Mouse (Mus musculus) kidney, adult 11 months (tissue): ENCODE results near the gene Baiap2l2.
"Not testable (repeated sequence)": the region's sequence is repeated elsewhere in the genome, so short reads cannot be mapped to it uniquely, and the experiment has no call there.

ENCODE experiments used
- DNase-seq: peaks from one replicate; pipeline ENCODE4 v3.0.0; 2022

Baiap2l2 gene

DNA sequence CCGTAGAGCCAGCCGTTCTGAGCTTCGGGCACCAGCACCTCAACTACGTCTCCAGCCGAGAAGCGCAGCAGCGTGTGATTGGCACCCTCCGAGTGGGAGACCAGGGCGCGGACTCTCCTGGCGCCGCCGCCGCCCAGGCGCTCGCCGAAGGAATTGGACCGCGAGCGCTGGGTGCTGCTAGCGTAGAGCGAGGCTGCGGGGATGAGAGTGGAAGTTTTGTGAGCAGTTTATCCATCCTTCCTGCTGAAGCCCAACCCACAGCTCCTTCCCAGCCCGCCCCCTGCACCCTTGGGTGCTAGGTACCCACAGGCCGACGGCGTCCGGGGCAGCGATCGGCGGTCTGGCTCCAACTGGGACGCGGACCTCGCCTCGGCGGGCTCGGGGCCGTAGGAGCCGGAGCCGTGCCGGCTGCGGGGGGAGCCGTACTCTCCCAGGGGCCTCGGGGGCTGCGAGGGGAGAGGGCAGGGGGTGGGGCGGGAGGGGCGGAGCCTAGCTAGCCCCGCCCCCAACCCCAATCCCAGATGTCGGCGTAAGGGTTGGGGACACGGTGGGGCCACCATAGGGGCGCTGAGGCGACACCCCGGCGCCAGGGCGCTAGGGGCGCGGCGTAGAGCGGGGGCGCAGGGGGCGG is 24.1 kb downstream of the Baiap2l2 start:
- DNase-seq, result no peak

DNA sequence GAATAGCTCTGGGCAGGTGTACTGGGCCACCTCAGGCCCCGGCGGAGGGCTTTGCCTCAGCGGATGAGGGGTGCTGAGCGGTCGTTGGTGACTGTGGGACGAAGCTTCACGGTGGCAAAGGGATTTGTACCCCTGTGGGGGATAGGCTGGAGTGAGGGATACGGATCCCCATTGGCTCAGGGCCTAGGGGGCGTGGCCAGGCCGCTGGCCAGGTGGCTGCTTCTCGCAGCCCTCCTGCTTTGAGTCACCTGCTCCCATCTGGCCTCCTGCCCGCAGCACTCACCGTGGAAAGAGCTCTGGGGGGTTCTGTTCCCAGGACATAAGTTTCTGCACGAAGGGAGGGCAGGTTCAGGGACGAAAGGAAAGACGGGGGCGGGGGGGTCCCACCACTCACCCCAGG is 26.8 kb downstream of the Baiap2l2 start:
- peak; percentile 89 for DNase-seq

DNA sequence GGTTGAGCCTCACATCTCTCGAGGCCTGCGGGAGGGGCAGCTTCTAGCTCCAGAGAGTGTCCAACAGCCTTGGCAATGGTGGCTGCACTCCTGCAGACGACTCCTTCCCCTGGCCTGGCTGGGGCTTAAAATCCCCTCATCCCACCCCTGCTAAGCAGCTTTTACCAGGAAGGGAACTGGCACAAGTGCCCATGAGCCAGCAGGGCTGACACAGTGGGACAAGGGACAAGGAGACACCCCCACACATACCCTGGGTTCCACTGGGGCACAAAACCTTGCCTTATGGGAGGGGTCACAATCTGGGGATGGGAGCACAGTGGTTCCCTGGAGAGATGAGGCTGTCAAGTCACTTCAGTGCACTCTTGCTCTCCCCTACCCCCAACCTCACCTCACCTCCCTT is 30.7 kb downstream of the Baiap2l2 start, which contains the start of gene Slc16a8:
TSS of gene Slc16a8 (minus strand) at position 101 of the 400 bp plus-strand sequence.
- DNase-seq, result no peak

DNA sequence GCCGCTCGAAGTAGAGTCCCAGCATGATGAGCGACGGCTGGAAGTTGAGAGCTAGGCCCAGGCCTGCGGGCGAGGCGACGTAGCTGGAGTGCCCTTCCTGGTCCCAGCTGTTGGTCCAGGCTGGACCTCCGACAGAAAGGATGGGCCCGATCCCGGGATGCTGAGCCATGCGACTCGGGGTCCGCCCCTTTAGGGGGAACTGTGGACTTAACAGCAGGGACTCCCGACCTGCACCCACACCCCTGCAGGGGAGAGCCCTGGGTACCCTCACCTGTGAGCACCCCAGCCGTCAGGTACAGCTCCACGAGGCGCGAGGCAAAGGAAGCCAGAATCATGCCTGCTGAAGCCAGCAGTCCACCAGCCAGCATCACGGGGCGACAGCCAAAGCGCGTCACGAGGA is 32.8 kb downstream of the Baiap2l2 start:
- no peak for DNase-seq

DNA sequence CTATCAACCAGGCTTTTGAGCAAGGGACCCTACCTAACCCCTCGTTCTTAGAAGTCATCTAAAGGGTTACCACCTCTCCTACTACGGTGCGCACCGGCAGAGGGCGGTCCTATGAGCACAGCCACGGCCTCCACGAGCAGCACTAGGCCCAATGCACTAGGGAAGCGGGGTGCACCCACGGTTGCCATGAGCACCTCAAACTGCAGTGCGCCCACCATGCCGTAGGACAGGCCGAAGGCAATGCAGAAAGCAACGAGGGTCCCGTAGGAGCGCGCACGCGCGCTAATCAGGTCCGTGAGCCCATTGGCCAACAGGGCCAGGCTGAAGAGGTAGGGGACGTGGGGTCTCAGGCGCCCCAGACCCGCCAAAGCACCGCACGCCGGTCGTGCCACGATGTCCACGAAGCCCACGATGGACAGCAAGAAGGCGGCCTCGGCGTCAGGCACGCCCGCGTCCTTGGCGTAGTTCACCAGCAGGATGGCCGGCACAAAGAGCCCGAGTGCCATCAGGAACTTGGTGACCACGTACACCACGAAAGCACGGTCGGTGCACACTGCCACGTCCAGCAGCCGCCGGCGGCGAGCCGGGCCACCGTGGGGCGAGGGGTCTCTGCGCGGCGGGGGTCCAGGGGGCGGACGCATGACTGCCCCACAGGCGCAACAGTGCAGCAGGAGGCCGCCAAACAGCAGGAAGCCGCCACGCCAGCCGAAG is 33.4 kb downstream of the Baiap2l2 start:
- DNase-seq, result no peak

DNA sequence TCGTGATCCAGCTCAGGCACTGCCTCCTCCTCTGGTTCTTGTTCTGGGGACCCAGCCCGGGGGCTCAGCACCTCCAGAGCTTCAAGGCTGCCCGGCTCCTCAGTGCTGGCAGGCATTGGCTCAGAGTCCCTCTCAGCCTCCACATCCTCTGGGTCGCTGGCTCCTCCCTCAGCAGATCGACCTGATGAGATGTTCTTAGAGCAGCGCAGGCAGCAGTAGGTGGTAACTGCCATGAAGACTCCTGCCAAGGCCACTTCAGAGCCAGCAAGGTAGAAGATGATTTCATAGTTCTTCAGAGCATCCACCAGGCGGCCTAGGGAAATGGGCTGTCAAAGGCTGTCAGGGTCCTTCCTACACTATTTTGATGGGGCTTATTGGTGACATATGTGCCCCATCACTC is 34.2 kb downstream of the Baiap2l2 start:
- DNase-seq, result no peak

DNA sequence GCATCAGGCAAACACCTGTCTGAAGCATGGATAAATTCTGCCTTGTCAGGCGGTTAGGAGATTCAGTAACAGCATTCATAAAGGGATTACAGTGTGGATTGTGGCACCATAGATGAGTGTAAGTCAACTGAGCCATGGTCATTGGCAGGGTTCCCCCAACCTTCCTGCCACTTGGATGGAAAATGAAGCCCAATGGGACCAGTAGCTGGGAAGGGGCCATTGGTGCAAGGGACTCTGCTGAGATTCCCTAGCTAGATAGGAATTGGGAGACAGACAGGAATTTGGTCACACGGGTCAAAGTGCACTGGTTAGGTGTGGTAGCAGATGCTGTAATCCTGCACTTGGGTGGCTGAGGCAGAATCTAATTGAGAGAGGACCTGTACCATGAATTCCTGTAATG is 35.1 kb downstream of the Baiap2l2 start:
- DNase-seq, result no peak

DNA sequence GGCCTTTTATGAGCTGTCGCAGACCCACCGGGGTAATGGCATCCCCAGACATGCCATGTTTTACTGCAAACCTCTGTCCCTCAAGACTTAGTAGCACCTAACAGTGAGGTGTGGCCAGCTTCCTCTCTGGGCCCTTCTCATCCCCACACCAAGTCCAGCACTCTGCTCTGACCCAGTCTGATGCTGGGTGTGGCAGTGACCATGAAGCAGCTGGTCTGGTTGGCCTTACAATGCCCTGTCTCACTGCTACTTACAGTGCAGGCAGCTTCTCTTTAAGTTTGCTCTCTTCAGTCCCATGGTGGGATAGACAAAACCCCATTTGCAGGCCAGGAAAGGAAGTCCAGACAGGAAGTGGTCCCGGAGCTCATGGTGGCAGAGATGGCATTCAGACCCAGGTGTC is 40.0 kb downstream of the Baiap2l2 start:
- no peak for DNase-seq

DNA sequence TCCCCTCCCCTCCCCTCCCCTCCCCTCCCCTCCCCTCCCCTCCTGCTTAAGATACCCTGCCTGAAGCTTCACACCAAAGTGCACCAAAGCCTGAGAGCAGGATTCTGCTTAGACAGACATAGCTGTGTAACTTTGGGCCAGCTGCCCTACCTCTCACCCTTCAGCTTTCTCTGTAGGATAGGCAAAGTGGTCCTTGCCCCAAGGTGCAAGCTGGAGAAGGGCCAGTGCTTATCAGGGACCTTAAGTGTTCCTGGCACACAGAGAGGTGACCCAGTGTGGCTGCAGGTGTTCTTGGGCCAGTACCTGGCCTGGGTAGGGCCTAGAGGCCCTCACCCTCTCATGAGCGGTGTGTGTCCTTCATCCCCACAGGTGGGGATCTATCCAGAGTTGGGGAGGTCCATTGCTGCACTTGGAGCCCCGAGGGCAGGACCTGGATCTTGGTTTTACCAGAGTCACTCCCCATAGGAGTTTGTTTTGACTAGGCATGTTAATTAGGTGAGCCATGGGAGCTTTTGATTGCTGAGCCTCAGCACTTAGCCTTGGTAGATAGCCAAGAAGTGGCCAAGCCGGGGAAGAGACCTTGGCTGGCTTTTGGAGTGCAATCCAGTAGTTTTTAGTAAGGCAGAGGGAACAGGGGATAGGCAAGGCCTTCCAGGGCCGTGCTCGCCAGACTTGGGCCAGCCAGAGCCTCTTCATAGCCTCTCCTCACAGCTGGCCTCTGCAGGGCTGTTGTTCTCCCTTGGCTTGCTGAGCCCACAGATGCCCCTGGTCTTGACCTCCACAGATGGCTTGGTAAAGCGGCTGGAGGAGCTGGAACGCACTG is 41.1 kb downstream of the Baiap2l2 start:
- DNase-seq, result peak; percentile 69

DNA sequence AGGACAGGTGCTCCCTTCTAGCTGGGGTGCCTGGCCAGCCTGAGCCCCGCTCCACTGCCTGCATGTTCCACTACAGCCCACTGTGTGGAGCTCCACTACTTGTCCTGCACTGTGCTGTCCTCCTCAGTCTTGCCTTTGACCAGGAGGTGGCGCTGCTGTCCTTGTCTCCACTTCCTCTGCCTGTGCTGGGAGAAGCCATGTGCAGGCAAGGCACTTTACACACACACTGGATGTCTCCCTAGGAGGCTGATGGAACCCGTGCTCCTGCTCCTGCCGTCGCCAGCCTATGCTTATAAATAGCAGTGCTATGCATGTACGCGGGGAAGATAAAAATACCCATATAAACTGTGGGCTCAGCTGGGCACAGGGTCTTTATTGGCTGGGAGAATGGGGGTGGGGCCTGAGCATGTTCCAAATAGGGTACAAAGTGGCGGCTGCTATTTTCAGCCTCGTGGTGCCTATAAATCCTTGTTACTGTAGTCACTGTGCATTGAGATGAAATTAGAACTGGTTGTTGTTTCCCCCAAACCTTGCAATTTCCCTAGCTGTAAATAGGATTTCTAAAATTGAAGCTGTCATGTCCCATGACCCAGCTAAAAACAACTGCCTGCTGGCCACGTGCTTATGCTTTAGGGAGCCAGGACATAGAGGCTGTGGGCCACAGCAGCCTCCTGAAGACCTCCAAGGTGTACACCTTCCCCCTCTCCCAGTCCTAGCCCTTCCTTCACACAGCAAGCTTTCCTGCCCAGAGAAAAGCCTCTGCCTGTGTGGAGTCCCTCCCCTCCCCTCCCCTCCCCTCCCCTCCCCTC is 41.9 kb downstream of the Baiap2l2 start:
- peak; percentile 96 for DNase-seq

DNA sequence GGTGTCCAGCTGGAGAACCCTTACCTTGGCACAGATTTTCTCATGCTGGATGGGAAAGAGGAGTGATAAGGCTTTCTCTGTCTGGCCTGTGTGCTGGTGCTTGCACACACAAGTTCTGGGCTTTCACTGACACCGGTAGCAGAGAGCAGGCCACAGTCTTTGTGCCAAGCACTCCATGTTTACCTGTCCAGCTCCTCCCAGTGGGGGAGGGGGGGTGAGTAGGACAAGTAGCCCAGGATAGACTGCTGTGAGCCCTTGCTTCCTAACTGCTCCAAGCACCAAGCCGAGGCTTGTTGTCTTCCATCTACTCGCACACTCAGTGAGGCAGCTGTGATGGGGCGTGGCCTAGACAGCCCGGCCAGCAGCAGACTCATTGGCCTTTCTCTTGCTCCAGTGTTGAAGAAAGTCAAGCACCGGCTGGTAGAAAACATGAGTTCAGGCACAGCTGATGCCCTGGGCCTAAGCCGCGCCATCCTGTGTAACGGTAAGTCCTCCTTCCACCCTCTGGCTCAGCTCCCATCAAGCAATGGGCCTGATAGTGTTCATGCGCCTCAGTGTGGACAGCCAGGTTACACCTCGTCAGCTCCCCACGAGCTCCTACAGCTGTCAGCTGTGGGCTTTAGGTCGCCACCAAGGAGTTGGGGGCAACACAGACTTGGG is 42.6 kb downstream of the Baiap2l2 start:
- DNase-seq, result no peak

DNA sequence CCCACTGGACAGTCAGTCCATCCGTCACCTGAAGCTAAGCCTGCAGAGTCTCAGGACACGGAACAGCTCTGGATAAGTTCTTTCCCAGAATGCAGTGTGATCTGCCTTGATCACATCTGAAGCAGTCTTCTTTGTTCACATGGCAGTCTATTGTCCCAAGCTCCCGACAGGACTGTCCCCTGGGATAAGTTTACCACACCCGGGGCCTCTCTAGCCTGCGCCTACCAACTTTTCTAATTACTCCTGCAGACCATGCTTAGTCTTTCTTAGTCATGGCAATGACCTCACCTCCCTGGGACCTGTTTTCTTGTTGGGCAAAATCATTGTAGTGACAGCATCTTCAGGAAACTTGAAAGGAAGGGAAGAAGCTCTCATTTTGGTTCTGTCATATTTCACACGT is 47.3 kb downstream of the Baiap2l2 start:
- DNase-seq, result no peak

DNA sequence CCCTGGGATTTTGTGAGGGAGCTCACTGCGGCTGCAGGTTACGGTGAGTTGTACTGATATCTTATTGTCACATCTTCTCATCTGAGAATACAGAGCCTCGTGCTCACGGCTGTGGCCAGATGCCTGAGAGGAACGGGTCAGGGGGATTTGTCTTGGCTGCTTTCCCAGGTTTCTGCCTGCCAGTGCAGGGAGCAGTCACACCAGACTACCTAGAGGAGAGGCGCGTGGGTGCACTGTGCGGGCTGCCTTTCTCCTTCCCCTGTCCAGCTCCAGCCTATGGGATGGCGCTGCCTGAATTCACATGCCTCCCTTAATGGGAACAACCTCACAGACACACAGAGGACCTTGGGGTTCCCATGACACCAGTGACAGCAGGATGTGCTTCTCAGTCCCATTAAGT is 50.1 kb downstream of the Baiap2l2 start:
- no peak for DNase-seq

DNA sequence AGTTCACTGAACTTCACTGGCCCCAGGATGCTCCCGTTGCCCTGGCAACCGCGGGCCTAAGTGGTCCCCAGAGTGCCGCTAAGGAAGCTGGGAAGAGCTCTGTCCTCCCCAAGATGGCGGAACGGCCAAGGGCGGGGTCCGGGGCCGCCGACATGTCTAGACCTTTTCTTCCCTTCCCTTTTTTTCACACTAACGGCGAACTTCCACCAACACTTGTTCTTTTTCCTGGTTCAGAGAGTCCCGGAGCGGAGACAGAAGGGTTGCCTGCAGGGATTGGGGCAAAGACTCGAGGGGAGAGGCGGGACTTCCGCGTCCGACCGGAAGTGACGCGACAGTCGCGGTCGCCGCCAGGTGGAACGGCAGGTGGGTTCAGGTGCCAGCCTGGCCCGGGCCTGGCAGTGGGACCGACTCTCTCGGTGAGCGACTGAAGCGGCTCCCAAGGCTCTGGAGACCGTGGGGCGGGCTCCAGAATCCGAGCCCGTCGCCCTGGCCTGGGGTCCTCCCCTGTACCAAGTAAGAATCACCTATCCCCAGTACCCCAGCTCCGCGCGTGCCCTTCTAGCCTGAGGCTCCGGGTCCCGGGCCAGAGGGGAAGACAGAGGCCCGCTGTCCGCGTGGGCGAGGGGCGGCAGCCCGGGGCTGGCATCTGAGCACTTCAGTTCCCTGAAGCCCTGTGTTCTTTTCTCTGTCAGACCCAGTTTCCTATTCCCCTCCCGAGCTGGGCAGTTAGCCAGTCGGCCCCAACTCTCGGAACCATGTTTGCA is 56.1 kb downstream of the Baiap2l2 start, which contains the start of the genes Pick1 and Gm49486:
TSS of gene Pick1 (plus strand) at position 116 of the 764 bp plus-strand sequence.
TSS of gene Gm49486 (plus strand) at position 334 of the 764 bp plus-strand sequence.
- DNase-seq, result peak; percentile 90

DNA sequence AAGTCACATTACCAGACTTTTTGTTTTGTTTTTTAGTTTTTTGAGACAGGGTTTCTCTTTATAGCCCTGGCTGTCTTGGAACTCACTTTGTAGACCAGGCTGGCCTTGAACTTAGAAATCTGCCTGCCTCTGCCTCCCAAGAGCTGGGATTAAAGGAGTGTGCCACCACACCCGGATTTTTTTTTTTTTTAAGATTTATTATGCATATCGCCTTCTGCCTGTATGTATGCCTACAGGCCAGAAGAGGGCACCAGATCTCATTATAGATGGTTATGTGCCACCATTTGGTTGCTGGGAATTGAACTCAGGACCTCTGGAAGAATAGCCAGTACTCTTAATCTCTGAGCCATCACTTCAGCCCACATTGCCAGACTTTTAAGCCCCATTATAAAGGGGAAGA is 59.6 kb downstream of the Baiap2l2 start:
- not testable (repeated sequence) for DNase-seq

DNA sequence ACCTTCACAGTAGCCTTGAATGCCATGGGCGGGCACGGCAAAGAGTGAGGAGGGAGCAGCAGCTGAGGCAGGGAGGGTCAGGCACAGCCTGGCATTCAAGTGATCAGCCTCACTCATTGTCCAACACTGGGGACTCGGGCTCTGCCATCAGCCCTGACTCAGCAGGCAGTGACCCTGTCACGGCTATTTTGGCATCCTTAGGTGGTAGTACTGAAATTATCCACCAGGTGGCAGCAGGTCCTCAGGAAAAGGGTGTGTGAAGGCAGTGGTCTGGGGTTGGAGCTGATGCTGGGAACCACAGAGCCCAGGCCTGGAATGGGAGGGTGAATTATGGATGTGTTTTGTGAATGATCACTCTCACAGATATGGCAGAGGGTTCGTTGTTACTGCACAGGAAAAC is 60.7 kb downstream of the Baiap2l2 start:
- peak; percentile 82 for DNase-seq

DNA sequence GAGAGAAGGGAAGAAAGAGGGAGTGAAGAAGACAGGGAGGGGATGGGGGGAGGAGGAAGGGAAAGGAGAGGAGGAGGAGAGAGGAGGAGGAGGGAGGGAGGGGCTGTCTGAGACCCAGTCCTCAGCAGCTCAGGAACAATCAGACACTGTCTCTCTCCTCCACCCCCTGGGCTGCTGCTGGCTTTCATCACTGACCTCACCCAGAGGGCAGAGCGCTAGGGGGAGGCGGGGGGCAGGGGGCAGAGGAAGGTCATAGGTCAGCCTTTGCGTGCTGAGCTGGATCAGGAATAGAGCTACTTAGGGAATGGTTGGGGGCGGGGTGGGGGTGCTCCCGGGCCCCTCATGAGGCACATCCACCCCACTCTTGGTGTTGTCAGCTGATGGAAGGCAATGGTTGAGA is 61.7 kb downstream of the Baiap2l2 start:
- DNase-seq, result no peak

DNA sequence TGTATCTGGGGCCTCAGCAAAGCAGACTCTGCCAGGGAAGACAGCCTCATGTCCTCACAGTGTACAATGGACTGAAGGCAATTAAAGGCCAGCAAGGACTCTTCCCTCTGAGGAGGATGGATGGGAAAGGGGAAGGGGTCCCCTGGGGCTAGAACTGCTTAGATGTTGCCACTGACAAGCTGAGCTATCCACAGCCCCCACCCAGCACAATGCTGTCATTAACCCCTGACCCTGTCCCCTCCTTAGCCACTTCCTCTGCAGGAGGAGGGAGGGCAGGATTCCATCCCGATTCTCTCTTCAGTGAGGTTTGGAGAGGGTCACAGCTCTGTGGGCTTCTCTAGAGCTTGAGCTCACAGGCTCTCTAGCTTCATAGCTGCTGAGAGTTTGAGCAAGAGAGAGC is 65.8 kb downstream of the Baiap2l2 start:
- no peak for DNase-seq

DNA sequence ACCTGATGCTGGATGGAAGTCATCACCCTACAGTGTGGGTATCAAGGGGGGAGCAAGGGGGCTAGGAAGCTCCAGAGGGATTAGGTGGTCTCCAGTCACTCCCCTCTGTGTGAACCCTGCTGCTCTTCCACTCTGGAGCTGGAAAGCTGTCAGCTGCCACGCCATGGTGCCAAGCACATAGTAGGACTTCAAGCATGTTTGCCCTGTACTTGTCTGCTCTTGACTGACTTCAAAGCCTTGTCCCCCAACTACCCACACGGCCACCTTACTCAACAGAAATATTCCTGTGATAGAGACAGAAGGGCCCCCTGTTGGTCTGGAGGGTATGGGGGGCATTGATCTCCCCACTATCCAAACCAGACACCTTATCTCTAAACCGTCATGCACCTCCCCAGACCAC is 69.1 kb downstream of the Baiap2l2 start:
- no peak for DNase-seq

DNA sequence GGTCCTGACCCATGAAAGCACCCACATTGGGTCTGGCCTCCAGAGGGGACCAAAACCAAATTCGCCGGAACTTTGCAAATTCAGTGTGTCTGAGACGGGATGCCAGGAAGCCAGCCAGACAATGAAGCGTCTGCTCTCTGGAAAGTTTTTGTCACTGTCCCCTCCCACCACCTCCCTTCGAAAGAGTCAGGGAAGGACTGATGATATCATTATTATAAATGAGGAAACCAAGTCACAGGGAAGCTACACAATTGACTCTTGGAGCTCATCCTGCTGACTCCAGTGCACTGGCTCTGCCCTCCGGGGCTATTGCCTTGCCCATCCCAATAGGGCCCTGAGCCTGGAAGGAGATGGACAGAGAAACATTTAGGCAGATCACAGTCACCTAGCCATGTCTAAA is 71.7 kb downstream of the Baiap2l2 start:
- no peak for DNase-seq

DNA sequence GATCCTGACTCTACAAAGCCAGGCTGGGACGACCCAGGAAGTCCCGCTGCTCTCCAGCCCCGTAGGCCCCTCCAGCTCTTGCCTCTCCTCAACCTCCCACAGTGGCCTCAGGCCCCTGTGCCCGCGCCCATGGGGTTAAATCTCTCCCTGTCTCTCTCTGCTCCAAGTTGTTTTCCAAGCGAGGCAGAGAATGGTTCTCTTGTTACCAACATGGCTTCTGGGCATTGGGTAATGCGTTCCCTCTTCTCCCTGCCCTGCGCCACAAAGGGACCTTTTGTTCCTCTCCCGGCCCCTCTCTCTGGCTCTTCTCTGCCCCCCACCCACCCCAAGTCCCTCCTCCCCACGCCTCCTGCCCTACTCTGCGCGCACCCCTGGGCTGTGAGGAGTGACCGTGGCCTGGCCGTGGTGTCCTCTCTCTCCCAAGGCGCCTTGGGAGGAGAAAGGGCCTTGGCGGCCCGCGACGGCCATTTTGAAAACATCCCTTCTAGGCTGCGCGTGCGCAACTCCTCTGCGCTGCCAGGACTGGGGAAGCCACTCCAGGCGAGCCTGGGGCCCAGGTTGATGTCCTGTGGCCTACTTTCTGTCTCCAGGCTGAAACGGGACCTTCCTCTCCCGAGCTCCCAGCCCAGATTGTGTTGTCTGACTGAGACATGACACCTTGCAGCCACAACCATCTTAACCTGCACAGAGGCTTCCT is 72.4 kb downstream of the Baiap2l2 start:
- DNase-seq, result no peak
